Mouse (Mus musculus) hindbrain, embryonic 14.5 days (tissue): ENCODE measurements around the gene Dynlt1b. TPM values are rescaled to one million over a fixed set of nuclear protein-coding genes. Genes with fewer than 3 reads are reported as not detected.
"Not testable (repeated sequence)": the region's sequence is repeated elsewhere in the genome, so short reads cannot be mapped to it uniquely, and the experiment has no call there.

Source experiments
- ATAC-seq: fragments of 200-750 bp; cut with Nextera tagmentation; 2 replicates; pipeline ENCODE4 v1.8.0; 2017; ENCODE audit warnings: moderate number of reproducible peaks, mild to moderate bottlenecking, moderate TSS enrichment, moderate library complexity; ENCODE audit not compliant: low FRiP score
- DNase-seq: peaks from one replicate; pipeline ENCODE4 v3.0.0-alpha.2; 2015; ENCODE audit warnings: low spot score
- H3K27ac ChIP-seq: fragments of 300-500 bp; sonication (generic); 2 replicates; pipeline ENCODE4 v1.5.1; 2014; ENCODE audit warnings: mild to moderate bottlenecking, moderate library complexity
- H3K27me3 ChIP-seq: fragments of 300-500 bp; sonication (generic); 2 replicates; pipeline ENCODE4 v1.6.1; 2014; ENCODE audit warnings: mild to moderate bottlenecking, low read length, mixed read lengths; ENCODE audit not compliant: control insufficient read depth, insufficient read depth
- H3K36me3 ChIP-seq: fragments of 300-500 bp; sonication (generic); replicated peaks from 2 replicates; pipeline ENCODE4 v1.6.1; 2014; ENCODE audit not compliant: control insufficient read depth, insufficient read depth
- H3K4me1 ChIP-seq: fragments of 300-500 bp; sonication (generic); replicated peaks from 2 replicates; pipeline ENCODE4 v1.6.1; 2014; ENCODE audit warnings: antibody characterized with exemption, low read length, mixed read lengths; ENCODE audit not compliant: control insufficient read depth, insufficient read depth
- H3K4me2 ChIP-seq: fragments of 300-500 bp; sonication (generic); replicated peaks from 2 replicates; pipeline ENCODE4 v1.6.1; 2014; ENCODE audit warnings: mild to moderate bottlenecking, moderate library complexity
- H3K4me3 ChIP-seq: fragments of 300-500 bp; sonication (generic); replicated peaks from 2 replicates; pipeline ENCODE4 v1.5.1; 2014; ENCODE audit warnings: mild to moderate bottlenecking, low read length
- H3K9ac ChIP-seq: fragments of 300-500 bp; sonication (generic); 2 replicates; pipeline ENCODE4 v1.6.1; 2014
- H3K9me3 ChIP-seq: fragments of 300-500 bp; sonication (generic); 2 replicates; pipeline ENCODE4 v1.6.1; 2016; ENCODE audit warnings: low read length; ENCODE audit not compliant: control insufficient read depth
- WGBS: fragments of 180-500 bp; shearing (Covaris S2); extraction: QIAGEN DNeasy Blood & Tissue Kit; methylation state at CpG from one replicate; pipeline ENCODE4 v1.1.7; 2014; 5-methylcytosine and 5-hydroxymethylcytosine counted together
- polyA plus RNA-seq: library from polyadenylated mRNA; unstranded; fragments of >200 nt; fragmentation: Nextera tagmentation; extraction: Ambion mirVana; gene quantifications from 2 replicates; pipeline ENCODE4 v1.2.1, GENCODE M21; 2014

Gene Dynlt1b
- polyA plus RNA-seq, 1 experiment from 2014 or later: 1,455 TPM

GRCm38 (mm10) chr17:6421547-6422326 is 8.2 kb upstream of the Dynlt1b start:
- WGBS: 60% methylated on average over 10 of the region's 14 CpGs
- H3K9me3 ChIP-seq, H3K4me3 ChIP-seq, H3K27ac ChIP-seq, H3K4me2 ChIP-seq, H3K9ac ChIP-seq, H3K36me3 ChIP-seq, H3K27me3 ChIP-seq, ATAC-seq, H3K4me1 ChIP-seq, DNase-seq: not testable (repeated sequence)

- H3K27ac ChIP-seq, H3K36me3 ChIP-seq, H3K9ac ChIP-seq, H3K4me1 ChIP-seq, DNase-seq, H3K4me3 ChIP-seq, H3K27me3 ChIP-seq, H3K9me3 ChIP-seq, H3K4me2 ChIP-seq, ATAC-seq: not testable (repeated sequence)
- 72% methylated on average over 2 of the region's 2 CpGs for WGBS
These were observed 7.5 kb upstream of the Dynlt1b start for GRCm38 (mm10) chr17:6422370-6422769.

GRCm38 (mm10) chr17:6422805-6423204 is 7.1 kb upstream of the Dynlt1b start:
- not testable (repeated sequence) for H3K4me2 ChIP-seq, H3K9ac ChIP-seq, DNase-seq, H3K27ac ChIP-seq, H3K4me3 ChIP-seq, ATAC-seq, H3K9me3 ChIP-seq, H3K27me3 ChIP-seq, H3K36me3 ChIP-seq, H3K4me1 ChIP-seq
- WGBS: 72% methylated on average over 3 of the region's 3 CpGs

- ATAC-seq, H3K36me3 ChIP-seq, H3K9me3 ChIP-seq, H3K27ac ChIP-seq, H3K4me3 ChIP-seq, H3K4me2 ChIP-seq, H3K27me3 ChIP-seq, H3K9ac ChIP-seq, H3K4me1 ChIP-seq, DNase-seq: not testable (repeated sequence)
- 60% methylated on average over 11 of the region's 12 CpGs for WGBS
These were observed 5.5 kb upstream of the Dynlt1b start for GRCm38 (mm10) chr17:6424294-6424980.

- not testable (repeated sequence) for DNase-seq, ATAC-seq, H3K36me3 ChIP-seq, H3K9me3 ChIP-seq, H3K9ac ChIP-seq, H3K4me3 ChIP-seq, H3K4me1 ChIP-seq, H3K27ac ChIP-seq, H3K27me3 ChIP-seq, H3K4me2 ChIP-seq
- 83% methylated on average over 2 of the region's 3 CpGs for WGBS
These were observed 4.6 kb upstream of the Dynlt1b start for GRCm38 (mm10) chr17:6425325-6425724.

- WGBS: 80% methylated on average over 3 of the region's 8 CpGs
These were observed 3.0 kb upstream of the Dynlt1b start for GRCm38 (mm10) chr17:6426869-6427268.

GRCm38 (mm10) chr17:6428926-6429325 is 986 bp upstream of the Dynlt1b start:
- H3K4me2 ChIP-seq, ATAC-seq, DNase-seq, H3K4me1 ChIP-seq, H3K4me3 ChIP-seq, H3K27me3 ChIP-seq, H3K27ac ChIP-seq, H3K9ac ChIP-seq, H3K36me3 ChIP-seq, H3K9me3 ChIP-seq: not testable (repeated sequence)
- 89% methylated on average over 2 of the region's 2 CpGs for WGBS

More at GRCm38 (mm10) chr17:6426869-6427268, 3.0 kb upstream of the Dynlt1b start:
- not testable (repeated sequence) for DNase-seq, H3K36me3 ChIP-seq, H3K4me3 ChIP-seq, H3K4me2 ChIP-seq, H3K9me3 ChIP-seq, ATAC-seq, H3K27ac ChIP-seq, H3K4me1 ChIP-seq, H3K9ac ChIP-seq, H3K27me3 ChIP-seq

GRCm38 (mm10) chr17:6430410-6431001 is 594 bp downstream of the Dynlt1b start:
- not testable (repeated sequence) for H3K9me3 ChIP-seq, H3K4me1 ChIP-seq, DNase-seq, H3K27me3 ChIP-seq, H3K36me3 ChIP-seq, ATAC-seq
- Histone ChIP-seq H3K4me2 (peak overlapping the region; percentile 51), H3K9ac (peak overlapping the region; percentile 76), H3K4me3 (peak overlapping the region; percentile 48), H3K27ac (peak overlapping the region; percentile 86)
- WGBS: 2% methylated on average over 7 of the region's 9 CpGs

GRCm38 (mm10) chr17:6432456-6432855 is 2.5 kb downstream of the Dynlt1b start:
- 92% methylated on average over 2 of the region's 4 CpGs for WGBS

More at GRCm38 (mm10) chr17:6432456-6432855, 2.5 kb downstream of the Dynlt1b start:
- peak; percentile 23 for DNase-seq
- not testable (repeated sequence) for H3K27ac ChIP-seq, H3K9ac ChIP-seq, H3K36me3 ChIP-seq, H3K9me3 ChIP-seq, H3K4me2 ChIP-seq, H3K4me3 ChIP-seq, ATAC-seq, H3K4me1 ChIP-seq, H3K27me3 ChIP-seq
